Mouse (Mus musculus): Measurements from ENCODE around the gene Ssr1. TPM values are rescaled to one million over a fixed set of nuclear protein-coding genes. Genes with fewer than 3 reads are reported as not detected.

Ssr1 gene
- total and polyA plus RNA-seq, 3 experiments, result 10.0 to 44.9 (median 41.7) TPM

DNA sequence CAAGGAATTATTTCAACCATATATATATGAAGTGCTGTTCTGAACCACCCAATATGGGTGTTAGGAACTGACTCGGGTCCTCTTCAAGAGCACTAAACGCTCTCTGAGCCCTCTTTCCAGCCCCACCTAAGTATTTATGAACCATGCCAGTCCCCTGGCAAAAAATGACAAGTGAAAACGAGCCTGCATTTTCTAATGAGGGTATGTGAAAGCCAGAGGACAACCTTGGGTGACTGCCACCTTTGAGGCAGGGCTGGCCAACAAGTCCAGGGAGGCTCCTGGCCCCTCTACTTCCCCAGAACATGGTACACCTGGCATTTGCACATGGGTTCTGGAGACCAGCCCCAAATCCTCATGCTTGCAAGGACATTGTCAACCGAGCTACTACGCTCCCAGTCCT, 19.3 kb downstream of the Ssr1 start:
- WGBS, result 89% methylated on average over 5 of the region's 5 CpGs
- Histone ChIP-seq H3K27me3 (ENCODE audit: control insufficient read depth, insufficient read depth, low read length) (no peaks in the 10 kb centered on the region), H3K9ac (ENCODE audit: low read depth, low read length) (no peak overlapping the region), H3K4me1 (ENCODE audit: control insufficient read depth, insufficient read depth, low read length) (no peaks in the 10 kb centered on the region), H3K36me3 (ENCODE audit: control insufficient read depth, insufficient read depth, low read length) (no peaks in the 10 kb centered on the region; the same call in 1 of the 2 replicates), H3K79me2 (replicated peaks; ENCODE audit: control insufficient read depth, insufficient read depth, low read length) (no peaks in the 10 kb centered on the region), H3K27ac (no peak overlapping the region), H3K4me3 (no peak overlapping the region)
- no peak for TF ChIP-seq CTCF (IDR thresholded peaks at IDR 0.05)
- TF ChIP-seq EP300 (IDR thresholded peaks at IDR 0.05; ENCODE audit: insufficient read depth, low read depth, low read length), result no peak
- no peak for TF ChIP-seq POLR2A (IDR thresholded peaks at IDR 0.05; ENCODE audit: insufficient read depth, low read depth, low read length)
- DNase-seq, result no peak
- intact Hi-C loops (cut with DNase I), result no loop called here

DNA sequence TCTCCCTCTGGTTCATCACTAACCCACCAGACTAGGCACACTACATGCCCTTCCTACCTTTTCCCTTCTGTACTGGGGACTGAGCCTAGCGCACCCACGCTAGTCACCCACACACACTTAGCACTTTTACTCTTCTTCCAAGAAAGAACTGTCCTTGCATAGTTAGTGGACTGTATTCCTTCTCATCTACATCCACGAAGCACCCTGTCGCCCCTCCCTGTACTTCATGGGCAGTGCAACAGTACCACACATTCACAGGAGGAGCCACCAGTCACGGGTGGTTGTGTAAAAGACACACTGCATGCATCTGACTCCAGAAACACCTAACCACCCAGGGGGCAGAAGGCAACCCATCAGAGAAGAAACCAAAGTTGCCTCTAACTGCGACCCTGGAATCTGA, 20.0 kb downstream of the Ssr1 start:
- Histone ChIP-seq H3K27me3 (ENCODE audit: control insufficient read depth, insufficient read depth, low read length) (no peaks in the 10 kb centered on the region), H3K36me3 (ENCODE audit: control insufficient read depth, insufficient read depth, low read length) (no peaks in the 10 kb centered on the region; the same call in 1 of the 2 replicates), H3K79me2 (replicated peaks; ENCODE audit: control insufficient read depth, insufficient read depth, low read length) (no peaks in the 10 kb centered on the region), H3K4me3 (no peak overlapping the region), H3K27ac (no peak overlapping the region), H3K9ac (ENCODE audit: low read depth, low read length) (no peak overlapping the region), H3K4me1 (ENCODE audit: control insufficient read depth, insufficient read depth, low read length) (peaks cover 1% of the 10 kb centered on the region; the same call in 1 of the 2 replicates)
- DNase-seq, result no peak
- 83% methylated on average over 6 of the region's 6 CpGs for whole genome bisulfite sequencing
- intact Hi-C loops (cut with DNase I), result no loop called here
- TF ChIP-seq EP300 (IDR thresholded peaks at IDR 0.05; ENCODE audit: insufficient read depth, low read depth, low read length) (no peak), POLR2A (IDR thresholded peaks at IDR 0.05; ENCODE audit: insufficient read depth, low read depth, low read length) (no peak), CTCF (IDR thresholded peaks at IDR 0.05) (no peak)

GRCm38 (mm10) chr13:37970887-37971530, 23.0 kb downstream of the Ssr1 start:
- no peak overlapping the region for H3K9ac ChIP-seq (ENCODE audit: low read depth, low read length)
- no peaks in the 10 kb centered on the region for H3K27me3 ChIP-seq (ENCODE audit: control insufficient read depth, insufficient read depth, low read length)
- DNase-seq, result no peak
- no peak overlapping the region for H3K27ac ChIP-seq
- TF ChIP-seq CTCF (IDR thresholded peaks at IDR 0.05) (peak; percentile 45), EP300 (IDR thresholded peaks at IDR 0.05; ENCODE audit: insufficient read depth, low read depth, low read length) (no peak)
- no peaks in the 10 kb centered on the region for H3K79me2 ChIP-seq (replicated peaks; ENCODE audit: control insufficient read depth, insufficient read depth, low read length)
- H3K4me1 ChIP-seq (ENCODE audit: control insufficient read depth, insufficient read depth, low read length), result peaks cover 1% of the 10 kb centered on the region; the same call in 1 of the 2 replicates
- H3K4me3 ChIP-seq, result no peak overlapping the region
- H3K36me3 ChIP-seq (ENCODE audit: control insufficient read depth, insufficient read depth, low read length), result no peaks in the 10 kb centered on the region
- intact Hi-C loops (cut with DNase I), result no loop called here
- 58% methylated on average over 11 of the region's 11 CpGs for WGBS

DNA sequence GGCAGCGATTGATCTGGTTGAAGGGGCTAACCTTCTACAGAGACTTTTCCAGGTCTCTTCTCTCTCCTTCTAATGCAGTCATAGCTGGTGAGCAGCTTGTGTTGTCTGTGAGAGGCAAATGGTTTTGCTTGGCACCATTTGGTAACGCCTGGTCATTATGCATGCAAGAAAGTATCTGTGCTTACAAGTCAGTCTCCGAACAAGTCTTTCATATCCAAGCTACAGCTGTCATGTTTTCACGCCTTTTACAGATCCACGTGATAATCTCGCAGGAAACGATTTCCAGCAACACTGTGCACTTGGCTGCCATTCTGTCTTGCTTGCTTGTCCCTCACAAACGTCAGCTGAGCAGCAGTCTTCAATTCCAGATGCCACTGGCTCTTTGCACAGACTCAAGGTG, 24.0 kb downstream of the Ssr1 start:
- H3K27ac ChIP-seq, result no peak overlapping the region
- H3K4me3 ChIP-seq, result no peak overlapping the region
- peaks cover 1% of the 10 kb centered on the region; the same call in 1 of the 2 replicates for H3K4me1 ChIP-seq (ENCODE audit: control insufficient read depth, insufficient read depth, low read length)
- intact Hi-C loops (cut with DNase I), result no loop called here
- no peak for DNase-seq
- no peak for TF ChIP-seq POLR2A (IDR thresholded peaks at IDR 0.05; ENCODE audit: insufficient read depth, low read depth, low read length)
- no peak for TF ChIP-seq EP300 (IDR thresholded peaks at IDR 0.05; ENCODE audit: insufficient read depth, low read depth, low read length)
- TF ChIP-seq CTCF (IDR thresholded peaks at IDR 0.05), result no peak
- H3K27me3 ChIP-seq (ENCODE audit: control insufficient read depth, insufficient read depth, low read length), result no peaks in the 10 kb centered on the region
- no peaks in the 10 kb centered on the region for H3K79me2 ChIP-seq (replicated peaks; ENCODE audit: control insufficient read depth, insufficient read depth, low read length)
- no peaks in the 10 kb centered on the region for H3K36me3 ChIP-seq (ENCODE audit: control insufficient read depth, insufficient read depth, low read length)
- 50% methylated on average over 8 of the region's 8 CpGs for WGBS
- H3K9ac ChIP-seq (ENCODE audit: low read depth, low read length), result no peak overlapping the region

- Histone ChIP-seq H3K27me3 (ENCODE audit: control insufficient read depth, insufficient read depth, low read length) (no peaks in the 10 kb centered on the region), H3K79me2 (replicated peaks; ENCODE audit: control insufficient read depth, insufficient read depth, low read length) (no peaks in the 10 kb centered on the region), H3K36me3 (ENCODE audit: control insufficient read depth, insufficient read depth, low read length) (no peaks in the 10 kb centered on the region), H3K9ac (ENCODE audit: low read depth, low read length) (no peak overlapping the region), H3K27ac (no peak overlapping the region), H3K4me1 (ENCODE audit: control insufficient read depth, insufficient read depth, low read length) (peaks cover 1% of the 10 kb centered on the region; the same call in 1 of the 2 replicates), H3K4me3 (no peak overlapping the region)
- TF ChIP-seq EP300 (IDR thresholded peaks at IDR 0.05; ENCODE audit: insufficient read depth, low read depth, low read length) (no peak), CTCF (IDR thresholded peaks at IDR 0.05) (peak; percentile 98)
- intact Hi-C loops (cut with DNase I), result no loop called here
- WGBS, result 9% methylated on average over 14 of the region's 14 CpGs
- peak; percentile 77 to 90 for DNase-seq
Measured at GRCm38 (mm10) chr13:37969337-37969736, 24.7 kb downstream of the Ssr1 start.

DNA sequence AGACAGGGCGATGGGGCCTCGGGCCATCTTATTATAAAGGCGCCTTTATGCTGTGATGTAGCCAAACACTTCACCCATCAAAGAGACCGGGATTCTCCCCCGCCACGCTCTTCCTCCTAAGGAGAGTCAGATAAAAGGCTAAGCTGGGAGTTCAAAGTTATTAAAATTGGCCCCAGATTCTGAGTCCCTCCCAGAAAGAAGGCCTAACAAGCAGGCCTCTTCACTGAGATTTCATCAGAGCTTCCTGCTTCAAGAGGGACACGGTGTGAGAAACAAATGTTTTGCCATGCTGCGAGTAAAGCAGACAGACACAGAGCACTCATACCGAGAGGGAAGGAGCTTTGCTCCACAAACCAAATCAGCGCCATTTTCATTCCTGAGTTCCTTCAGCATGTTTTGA, 26.5 kb downstream of the Ssr1 start:
- intact Hi-C loops (cut with DNase I), result no loop called here
- no peaks in the 10 kb centered on the region for H3K36me3 ChIP-seq (ENCODE audit: control insufficient read depth, insufficient read depth, low read length)
- TF ChIP-seq EP300 (IDR thresholded peaks at IDR 0.05; ENCODE audit: insufficient read depth, low read depth, low read length) (no peak), CTCF (IDR thresholded peaks at IDR 0.05) (no peak), POLR2A (IDR thresholded peaks at IDR 0.05; ENCODE audit: insufficient read depth, low read depth, low read length) (no peak)
- no peaks in the 10 kb centered on the region for H3K27me3 ChIP-seq (ENCODE audit: control insufficient read depth, insufficient read depth, low read length)
- no peaks in the 10 kb centered on the region for H3K79me2 ChIP-seq (replicated peaks; ENCODE audit: control insufficient read depth, insufficient read depth, low read length)
- H3K4me1 ChIP-seq (ENCODE audit: control insufficient read depth, insufficient read depth, low read length), result peaks cover 1% of the 10 kb centered on the region; the same call in 1 of the 2 replicates
- no peak overlapping the region for H3K27ac ChIP-seq
- no peak for DNase-seq
- H3K4me3 ChIP-seq, result no peak overlapping the region
- 67% methylated on average over 10 of the region's 10 CpGs for WGBS
- no peak overlapping the region for H3K9ac ChIP-seq (ENCODE audit: low read depth, low read length)

Data from heart, adult 2 months (tissue).